Mouse (Mus musculus) cerebellum, adult 9-11 months (tissue): ENCODE results near the gene Sycp3.
"Not testable (repeated sequence)": the region's sequence is repeated elsewhere in the genome, so short reads cannot be mapped to it uniquely, and the experiment has no call there.

Source experiments
- DNase-seq: peaks from one replicate; pipeline ENCODE4 v3.0.0; 2022

The Sycp3 gene

GRCm38 (mm10) chr10:88501886-88502765 is 42.8 kb downstream of the Sycp3 start:
- peak; percentile 28 for DNase-seq

GRCm38 (mm10) chr10:88502919-88503318 is 43.5 kb downstream of the Sycp3 start:
- no peak for DNase-seq

GRCm38 (mm10) chr10:88503421-88504314 is 44.3 kb downstream of the Sycp3 start, which contains the start of gene Chpt1:
Chpt1 (minus strand) TSS chr10:88504073.
- peak; percentile 88 for DNase-seq

- DNase-seq = peak; percentile 28
Measured at GRCm38 (mm10) chr10:88504481-88504880, 45.1 kb downstream of the Sycp3 start.

GRCm38 (mm10) chr10:88505256-88505655 is 45.9 kb downstream of the Sycp3 start:
- no peak for DNase-seq

GRCm38 (mm10) chr10:88507691-88508143 is 48.3 kb downstream of the Sycp3 start:
- no peak for DNase-seq

GRCm38 (mm10) chr10:88510503-88511271 is 51.3 kb downstream of the Sycp3 start:
- DNase-seq = no peak

GRCm38 (mm10) chr10:88511355-88511754 is 52.0 kb downstream of the Sycp3 start:
- DNase-seq = no peak

GRCm38 (mm10) chr10:88513574-88514135 is 54.3 kb downstream of the Sycp3 start:
- DNase-seq = no peak

- DNase-seq = no peak
Measured at GRCm38 (mm10) chr10:88514495-88514894, 55.1 kb downstream of the Sycp3 start.

GRCm38 (mm10) chr10:88515049-88515448 is 55.7 kb downstream of the Sycp3 start:
- DNase-seq = not testable (repeated sequence)

GRCm38 (mm10) chr10:88522795-88523194 is 63.4 kb downstream of the Sycp3 start:
- no peak for DNase-seq
